Mouse (Mus musculus) MEL (cell line): Measurements from ENCODE around the gene Cpt2. TPM values are rescaled to one million over a fixed set of nuclear protein-coding genes. Genes with fewer than 3 reads are reported as not detected.
A peak's percentile ranks its signal among the peaks of the same experiment; 100 is the strongest.

ENCODE experiments used
- DNase-seq: peaks from one replicate; pipeline ENCODE4 v3.0.0; 2011; ENCODE audit warnings: low read depth, low spot score
- H3K27ac ChIP-seq: 2 replicates; pipeline ENCODE4 v1.5.1; 2012; ENCODE audit warnings: low read depth, mild to moderate bottlenecking, control low read depth, low read length, moderate library complexity; ENCODE audit not compliant: control insufficient read depth
- H3K27me3 ChIP-seq, 2 experiments: fragments of 150-350 bp in 1 of 2; sonication (generic) in 1 of 2; 2 replicates each; pipeline ENCODE4 v1.6.1; 2012; ENCODE audit warnings: low read length in 2 of 2, mild to moderate bottlenecking in 2 of 2, improper control_type of control experiment in 1 of 2, moderate library complexity in 1 of 2; ENCODE audit not compliant: insufficient read depth in 2 of 2, control insufficient read depth in 1 of 2
- H3K36me3 ChIP-seq, 2 experiments: 2 replicates each; pipeline ENCODE4 v1.6.1; 2012 to 2014; ENCODE audit warnings: low read length in 2 of 2, improper control_type of control experiment in 1 of 2, inconsistent platforms in 1 of 2, mild to moderate bottlenecking in 1 of 2; ENCODE audit not compliant: insufficient read depth in 2 of 2, control insufficient read depth in 1 of 2
- H3K4me1 ChIP-seq, 2 experiments: fragments of 150-350 bp in 1 of 2; sonication (generic) in 1 of 2; 2 replicates each; pipeline ENCODE4 v1.6.1; 2012; ENCODE audit warnings: low read length in 2 of 2, improper control_type of control experiment in 1 of 2, mild to moderate bottlenecking in 1 of 2; ENCODE audit not compliant: insufficient read depth in 2 of 2, control insufficient read depth in 1 of 2
- H3K4me3 ChIP-seq, 2 experiments: fragments of 150-350 bp in 1 of 2; sonication (generic) in 1 of 2; 2 replicates each; pipeline ENCODE4 v1.5.1; 2012; ENCODE audit warnings: low read depth in 2 of 2, low read length in 2 of 2, mild to moderate bottlenecking in 2 of 2, moderate library complexity in 2 of 2, control low read depth in 1 of 2, improper control_type of control experiment in 1 of 2; ENCODE audit not compliant: control insufficient read depth in 1 of 2, insufficient read depth in 1 of 2
- H3K79me2 ChIP-seq: 2 replicates; pipeline ENCODE4 v1.6.1; 2012; ENCODE audit warnings: mild to moderate bottlenecking, low read length, moderate library complexity; ENCODE audit not compliant: control insufficient read depth, poor library complexity, insufficient read depth
- H3K9ac ChIP-seq: 2 replicates; pipeline ENCODE4 v1.6.1; 2012; ENCODE audit warnings: low read depth, mild to moderate bottlenecking, control low read depth, low read length, moderate library complexity; ENCODE audit not compliant: control insufficient read depth, poor library complexity, severe bottlenecking
- H3K9me3 ChIP-seq: fragments of 150-350 bp; sonication (generic); replicated peaks from 2 replicates; pipeline ENCODE4 v1.6.1; 2012; ENCODE audit warnings: mild to moderate bottlenecking, low read length, improper control_type of control experiment, moderate library complexity; ENCODE audit not compliant: insufficient read depth
- CHD2 ChIP-seq: IDR thresholded peaks from 2 replicates; pipeline ENCODE4 v1.6.1; 2011; ENCODE audit warnings: low read length, improper control_type of control experiment
- CTCF ChIP-seq, 3 experiments: IDR thresholded peaks in 2 of 3; conservative IDR thresholded peaks in 1 of 3; 2 replicates each; pipeline ENCODE4 v1.5.1; 2011 to 2012; ENCODE audit warnings: low read length in 3 of 3, low read depth in 2 of 3, mild to moderate bottlenecking in 2 of 3, improper control_type of control experiment in 1 of 3, inconsistent platforms in 1 of 3, mixed read lengths in 1 of 3, moderate library complexity in 1 of 3; ENCODE audit not compliant: control insufficient read depth in 1 of 3, insufficient read depth in 1 of 3, poor library complexity in 1 of 3, severe bottlenecking in 1 of 3
- ETS1 ChIP-seq: IDR thresholded peaks from 2 replicates; pipeline ENCODE4 v1.6.1; 2012; ENCODE audit warnings: low read depth, mild to moderate bottlenecking, inconsistent platforms, low read length, improper control_type of control experiment, moderate library complexity
- GABPA ChIP-seq: IDR thresholded peaks from 2 replicates; pipeline ENCODE4 v1.6.1; 2012; ENCODE audit warnings: low read depth, mild to moderate bottlenecking, inconsistent platforms, low read length, improper control_type of control experiment, moderate library complexity
- GATA1 ChIP-seq: IDR thresholded peaks from 2 replicates; pipeline ENCODE4 v1.6.1; 2011; ENCODE audit warnings: low read depth, low read length, improper control_type of control experiment
- HCFC1 ChIP-seq: IDR thresholded peaks from 2 replicates; pipeline ENCODE4 v1.6.1; 2012; ENCODE audit warnings: low read depth, mild to moderate bottlenecking, inconsistent platforms, low read length, improper control_type of control experiment, moderate library complexity
- MAX ChIP-seq: IDR thresholded peaks from 2 replicates; pipeline ENCODE4 v1.6.1; 2011; ENCODE audit warnings: low read length, improper control_type of control experiment
- MYB ChIP-seq: IDR thresholded peaks from 2 replicates; pipeline ENCODE4 v1.6.1; 2011; ENCODE audit warnings: mild to moderate bottlenecking, low read depth, low read length, improper control_type of control experiment
- MYC ChIP-seq: IDR thresholded peaks from 2 replicates; pipeline ENCODE4 v1.6.1; 2011; ENCODE audit warnings: low read depth, mild to moderate bottlenecking, low read length, improper control_type of control experiment, moderate library complexity
- POLR2A ChIP-seq, 2 experiments: IDR thresholded peaks; 2 replicates each; pipeline ENCODE4 v1.6.1; 2011 to 2012; ENCODE audit warnings: low read length in 2 of 2, mild to moderate bottlenecking in 2 of 2, control low read depth in 1 of 2, improper control_type of control experiment in 1 of 2, low read depth in 1 of 2, moderate library complexity in 1 of 2; ENCODE audit not compliant: control insufficient read depth in 1 of 2, insufficient read depth in 1 of 2, poor library complexity in 1 of 2
- POLR2AphosphoS5 ChIP-seq: IDR thresholded peaks from 2 replicates; pipeline ENCODE4 v1.6.1; 2012; ENCODE audit warnings: low read depth, borderline replicate concordance, mild to moderate bottlenecking, inconsistent platforms, low read length, moderate library complexity, mixed read lengths
- RAD21 ChIP-seq: IDR thresholded peaks from 2 replicates; pipeline ENCODE4 v1.6.1; 2011; ENCODE audit warnings: mild to moderate bottlenecking, low read depth, low read length, improper control_type of control experiment
- RCOR1 ChIP-seq: IDR thresholded peaks from 2 replicates; pipeline ENCODE4 v1.6.1; 2012; ENCODE audit warnings: low read depth, mild to moderate bottlenecking, inconsistent platforms, low read length, improper control_type of control experiment
- SMC3 ChIP-seq: IDR thresholded peaks from 2 replicates; pipeline ENCODE4 v1.6.1; 2011; ENCODE audit warnings: low read depth, low read length, improper control_type of control experiment
- TBP ChIP-seq: IDR thresholded peaks from 2 replicates; pipeline ENCODE4 v1.8.0; 2011; ENCODE audit warnings: low read depth, low read length, improper control_type of control experiment
- TCF12 ChIP-seq: IDR thresholded peaks from 2 replicates; pipeline ENCODE4 v1.6.1; 2014; ENCODE audit warnings: low read depth, mild to moderate bottlenecking, inconsistent platforms, low read length, improper control_type of control experiment, moderate library complexity
- USF1 ChIP-seq: IDR thresholded peaks from 2 replicates; pipeline ENCODE4 v1.6.1; 2014; ENCODE audit warnings: low read depth, mild to moderate bottlenecking, inconsistent platforms, low read length, improper control_type of control experiment, moderate library complexity
- ZKSCAN1 ChIP-seq: IDR thresholded peaks from 2 replicates; pipeline ENCODE4 v1.6.1; 2012; ENCODE audit warnings: low read depth, mild to moderate bottlenecking, inconsistent platforms, low read length, improper control_type of control experiment, moderate library complexity
- polyA plus RNA-seq, 2 experiments: library from polyadenylated mRNA; stranded (reverse) in 1 of 2; unstranded in 1 of 2; fragments of >175 nt in 1 of 2; fragments of >200 nt in 1 of 2; gene quantifications; 2 replicates each; pipeline versions ENCODE4 v1.2.1 to v1.2.4; 2012; ENCODE audit warnings: low replicate concordance in 2 of 2, low read depth in 1 of 2; ENCODE audit not compliant: insufficient read length in 2 of 2, insufficient read depth in 1 of 2, missing spikeins in 1 of 2
- total RNA-seq: library from RNA; depleted of rRNA; stranded (reverse); fragments of 300-350 nt; gene quantifications from 2 replicates; pipeline ENCODE4 v1.2.3, GENCODE M21; 2012

Cpt2 gene
- total and polyA plus RNA-seq, 3 experiments = 14.0 to 37.6 TPM; not detected in 1

DNA sequence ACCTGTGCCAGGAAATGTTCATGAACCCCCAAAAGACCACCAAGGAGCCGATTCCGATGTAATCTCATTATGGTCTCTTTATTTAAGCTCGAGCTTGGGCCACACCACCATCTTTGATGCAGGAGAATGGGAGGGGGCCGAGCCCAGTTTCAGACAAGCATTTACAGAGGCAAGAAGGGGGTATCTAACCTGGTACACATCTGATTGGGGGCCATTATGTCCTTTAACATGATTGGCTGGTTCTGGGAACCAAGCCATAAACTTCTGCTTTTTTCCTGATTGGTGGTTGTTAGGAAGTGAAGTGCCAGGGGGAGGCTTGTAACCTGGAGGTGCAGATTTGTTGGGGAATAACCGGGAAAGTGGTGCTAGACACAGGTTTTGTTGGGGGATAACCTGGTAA, 32.3 kb upstream of the Cpt2 start:
- no peak overlapping the region for H3K4me3 ChIP-seq
- no peaks in the 10 kb centered on the region for H3K9me3 ChIP-seq
- H3K27ac ChIP-seq = no peak overlapping the region
- no peaks in the 10 kb centered on the region for H3K79me2 ChIP-seq
- H3K36me3 ChIP-seq = peaks cover 0 to 3% of the 10 kb centered on the region in 2 experiments; a peak in 1 of 4 replicates
- H3K9ac ChIP-seq = no peak overlapping the region
- peaks cover 0 to 7% of the 10 kb centered on the region in 2 experiments; a peak in 2 of 4 replicates for H3K4me1 ChIP-seq
- no peak for TF ChIP-seq CHD2
- DNase-seq = peak; percentile 37
- H3K27me3 ChIP-seq = peaks cover 1 to 5% of the 10 kb centered on the region in 2 experiments

DNA sequence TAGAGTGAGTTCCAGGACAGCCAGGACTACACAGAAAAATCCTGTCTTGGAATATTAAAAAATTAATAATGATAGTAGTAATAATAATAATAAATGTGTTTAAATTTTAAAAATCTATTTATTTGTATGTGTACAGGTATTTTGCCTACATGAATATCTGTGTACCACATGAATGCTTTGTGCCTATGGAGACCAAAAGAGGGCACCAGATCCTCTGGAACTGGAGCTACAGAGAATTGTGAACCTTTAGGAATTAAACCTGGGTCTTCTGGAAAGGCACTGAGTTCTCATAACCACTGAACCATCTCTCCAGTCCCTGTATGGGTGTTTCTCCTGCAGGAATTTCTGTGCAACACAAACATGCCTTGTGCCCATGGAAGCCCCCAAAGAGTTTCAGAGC, 29.4 kb upstream of the Cpt2 start:
- Histone ChIP-seq H3K36me3 (peaks cover 0 to 3% of the 10 kb centered on the region in 2 experiments; a peak in 2 of 4 replicates), H3K9me3 (no peaks in the 10 kb centered on the region), H3K4me3 (no peak overlapping the region), H3K9ac (no peak overlapping the region), H3K27me3 (peaks cover 0 to 4% of the 10 kb centered on the region in 2 experiments), H3K27ac (no peak overlapping the region), H3K79me2 (no peaks in the 10 kb centered on the region), H3K4me1 (peaks cover 0 to 7% of the 10 kb centered on the region in 2 experiments; a peak in 2 of 4 replicates)
- no peak for DNase-seq
- no peak for TF ChIP-seq GATA1
- TF ChIP-seq MAX = no peak
- TF ChIP-seq TBP = no peak
- TF ChIP-seq CTCF (IDR thresholded peaks at IDR 0.05 in 2 of 3, conservative IDR thresholded peaks at IDR 0.05 in 1 of 3; ENCODE audit: control insufficient read depth in 1 of 3, insufficient read depth in 1 of 3, low read depth in 2 of 3, low read length in 3 of 3, poor library complexity in 1 of 3, severe bottlenecking in 1 of 3) = peak in 1 of 3 experiments; percentile 46; a peak in 2 of 6 replicates
- no peak for TF ChIP-seq TCF12
- peak; percentile 35; the same call in 1 of the 2 replicates for TF ChIP-seq SMC3
- TF ChIP-seq ETS1 = no peak
- no peak for TF ChIP-seq USF1
- TF ChIP-seq ZKSCAN1 = no peak
- no peak for TF ChIP-seq HCFC1
- no peak for TF ChIP-seq POLR2A (IDR thresholded peaks at IDR 0.05; ENCODE audit: control insufficient read depth in 1 of 2, insufficient read depth in 1 of 2, low read depth in 1 of 2, low read length in 2 of 2, poor library complexity in 1 of 2)
- TF ChIP-seq MYC = no peak
- TF ChIP-seq RAD21 = peak; percentile 62
- TF ChIP-seq RCOR1 = no peak

DNA sequence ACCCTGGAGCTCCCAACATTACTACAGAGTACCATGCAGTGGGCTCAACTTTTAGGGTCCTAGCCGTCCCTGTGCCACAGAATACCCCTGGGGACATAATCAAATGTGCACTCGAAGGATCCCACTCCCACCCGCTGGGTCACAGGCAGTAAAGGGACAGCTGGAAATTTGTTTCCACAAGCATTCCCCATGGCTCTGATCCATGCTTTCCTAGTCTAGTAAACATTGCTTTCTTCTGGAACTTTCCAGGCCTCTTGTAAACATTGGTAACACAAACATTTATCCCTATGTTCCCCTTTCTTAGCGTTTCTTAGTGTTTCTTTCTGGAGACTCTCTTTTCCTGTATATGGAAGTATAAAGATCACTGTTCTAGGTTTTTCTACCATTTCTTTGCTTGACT, 26.5 kb upstream of the Cpt2 start:
- H3K27me3 ChIP-seq = peaks cover 3 to 4% of the 10 kb centered on the region in 2 experiments; a peak in 3 of 4 replicates
- H3K4me3 ChIP-seq = no peak overlapping the region
- no peak overlapping the region for H3K9ac ChIP-seq
- H3K27ac ChIP-seq = no peak overlapping the region
- peaks cover 0 to 7% of the 10 kb centered on the region in 2 experiments; a peak in 2 of 4 replicates for H3K4me1 ChIP-seq
- TF ChIP-seq CTCF (IDR thresholded peaks at IDR 0.05 in 2 of 3, conservative IDR thresholded peaks at IDR 0.05 in 1 of 3; ENCODE audit: control insufficient read depth in 1 of 3, insufficient read depth in 1 of 3, low read depth in 2 of 3, low read length in 3 of 3, poor library complexity in 1 of 3, severe bottlenecking in 1 of 3) (no peak), POLR2AphosphoS5 (no peak), GABPA (no peak), RAD21 (no peak), TCF12 (no peak), MYB (no peak)
- H3K79me2 ChIP-seq = no peaks in the 10 kb centered on the region
- H3K9me3 ChIP-seq = no peaks in the 10 kb centered on the region
- no peak for DNase-seq
- H3K36me3 ChIP-seq = peaks cover 0 to 3% of the 10 kb centered on the region in 2 experiments; a peak in 2 of 4 replicates
